Mouse (Mus musculus): ENCODE measurements at regions not wholly inside any gene's neighbourhood (a gene's known extent, or its start where the extent isn't known, plus 50 kb on each side); places are given as distances from the start of the nearest gene placed in this dataset.

DNA sequence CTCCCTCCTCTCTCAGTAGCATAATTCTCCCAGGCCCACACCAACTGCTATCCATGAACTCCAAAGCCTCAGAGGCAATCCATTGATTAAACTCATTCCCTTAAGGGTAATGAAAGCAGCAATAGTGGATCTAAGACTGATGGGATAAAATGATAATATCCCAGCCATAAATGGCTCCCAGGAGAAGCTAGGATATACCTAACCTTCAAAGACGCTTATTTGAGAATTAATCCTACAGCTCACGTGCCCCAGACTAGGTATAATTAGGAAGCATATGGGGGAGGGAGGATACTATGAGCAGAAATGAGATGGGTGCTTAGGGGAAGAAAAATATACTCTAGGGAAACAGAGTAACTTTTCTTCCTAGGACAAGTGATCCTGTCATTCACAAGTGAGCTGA, 52.8 kb upstream of the Rnf32 start:
- no peak overlapping the region for H3K4me3 ChIP-seq (ENCODE audit: low read length)
- ATAC-seq (ENCODE audit: low FRiP score, low TSS enrichment): no peak
- no peaks in the 10 kb centered on the region for H3K9me3 ChIP-seq (ENCODE audit: control insufficient read depth, low read length)
- 54% methylated on average over 2 of the region's 2 CpGs for WGBS
- no peak overlapping the region for H3K4me2 ChIP-seq (replicated peaks; ENCODE audit: low read depth, low read length)
- H3K4me1 ChIP-seq (ENCODE audit: control insufficient read depth, insufficient read depth, low read length): no peaks in the 10 kb centered on the region
- no peaks in the 10 kb centered on the region for H3K36me3 ChIP-seq (ENCODE audit: control insufficient read depth, insufficient read depth, low read length)
- H3K9ac ChIP-seq (ENCODE audit: low read depth, low read length): no peak overlapping the region
- H3K27ac ChIP-seq (ENCODE audit: low read depth, low read length): no peak overlapping the region
- no peaks in the 10 kb centered on the region for H3K27me3 ChIP-seq (ENCODE audit: control insufficient read depth, insufficient read depth, low read length)

DNA sequence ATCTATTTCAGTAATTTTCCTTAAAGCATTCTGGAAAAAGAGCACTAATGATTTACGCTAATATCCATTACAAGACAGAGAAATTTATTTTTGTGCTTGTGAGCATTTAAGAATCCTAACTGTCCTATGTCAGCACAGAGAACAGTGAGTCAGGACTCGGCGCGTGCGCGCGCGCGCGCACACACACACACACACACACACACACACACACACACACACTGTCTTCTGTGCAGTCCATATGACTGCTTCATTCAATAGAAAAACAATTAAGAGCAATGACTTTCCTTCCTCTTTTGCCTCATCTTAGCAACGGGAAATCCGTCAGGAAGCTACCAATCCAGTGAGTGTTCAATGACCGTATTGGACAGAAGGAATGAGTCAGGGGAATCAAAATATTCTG, 53.3 kb upstream of the Rnf32 start:
- H3K4me3 ChIP-seq (ENCODE audit: low read length): no peak overlapping the region
- ATAC-seq (ENCODE audit: low FRiP score, low TSS enrichment): no peak

DNA sequence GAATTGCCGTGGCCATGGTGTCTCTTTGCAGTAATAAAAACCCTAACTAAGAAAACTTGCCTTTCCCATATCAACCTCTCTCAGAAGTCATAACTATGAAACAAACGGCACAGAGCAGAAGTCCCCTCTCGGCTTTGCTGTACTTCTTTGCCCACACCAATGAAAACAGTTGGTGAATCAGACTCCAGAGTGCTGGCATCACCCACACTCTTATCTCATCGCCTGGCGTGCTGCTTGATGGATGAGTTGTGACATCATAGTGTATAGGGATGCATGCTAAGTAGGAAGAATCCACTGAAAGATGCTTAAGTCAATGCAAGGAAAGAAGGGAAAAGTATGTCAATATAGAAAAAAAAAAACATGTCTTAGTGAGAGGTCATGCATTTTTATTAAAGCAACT, 58.3 kb upstream of the Rnf32 start:
- Histone ChIP-seq H3K4me2 (replicated peaks; ENCODE audit: low read depth, low read length) (no peak overlapping the region), H3K27ac (ENCODE audit: low read depth, low read length) (no peak overlapping the region), H3K27me3 (ENCODE audit: control insufficient read depth, insufficient read depth, low read length) (no peaks in the 10 kb centered on the region), H3K4me3 (ENCODE audit: low read length) (no peak overlapping the region), H3K9ac (ENCODE audit: low read depth, low read length) (no peak overlapping the region), H3K9me3 (ENCODE audit: control insufficient read depth, low read length) (no peaks in the 10 kb centered on the region), H3K4me1 (ENCODE audit: control insufficient read depth, insufficient read depth, low read length) (no peaks in the 10 kb centered on the region), H3K36me3 (ENCODE audit: control insufficient read depth, insufficient read depth, low read length) (no peaks in the 10 kb centered on the region)
- WGBS: 87% methylated on average over 5 of the region's 5 CpGs
- no peak for ATAC-seq (ENCODE audit: low FRiP score, low TSS enrichment)

More for the DNA sequence above, 53.3 kb upstream of the Rnf32 start:
- Histone ChIP-seq H3K27me3 (ENCODE audit: control insufficient read depth, insufficient read depth, low read length) (no peaks in the 10 kb centered on the region), H3K9me3 (ENCODE audit: control insufficient read depth, low read length) (no peaks in the 10 kb centered on the region), H3K4me2 (replicated peaks; ENCODE audit: low read depth, low read length) (no peak overlapping the region), H3K27ac (ENCODE audit: low read depth, low read length) (no peak overlapping the region), H3K36me3 (ENCODE audit: control insufficient read depth, insufficient read depth, low read length) (no peaks in the 10 kb centered on the region), H3K9ac (ENCODE audit: low read depth, low read length) (no peak overlapping the region), H3K4me1 (ENCODE audit: control insufficient read depth, insufficient read depth, low read length) (no peaks in the 10 kb centered on the region)
- 86% methylated on average over 13 of the region's 13 CpGs for WGBS

DNA sequence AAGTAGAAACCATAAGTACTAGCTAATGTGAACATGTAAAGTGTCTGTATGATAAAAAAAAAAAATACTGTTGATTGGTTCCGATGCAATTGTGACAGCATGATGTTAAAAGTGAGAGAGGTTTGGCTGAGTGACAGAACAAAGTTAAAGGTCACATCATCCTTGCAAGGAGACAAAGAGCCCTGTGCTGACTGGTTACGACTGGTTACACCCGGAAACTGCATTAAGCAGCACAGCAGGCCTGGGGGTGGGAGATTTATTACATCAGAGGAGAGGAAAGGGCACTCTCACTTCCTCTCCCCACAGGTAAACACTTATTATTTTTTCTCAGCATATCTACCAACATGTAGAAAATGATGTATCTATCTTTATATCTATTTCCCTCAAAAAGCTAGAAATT, 63.5 kb upstream of the Rnf32 start:
- ATAC-seq (ENCODE audit: low FRiP score, low TSS enrichment): no peak
- Histone ChIP-seq H3K9me3 (ENCODE audit: control insufficient read depth, low read length) (no peaks in the 10 kb centered on the region), H3K4me2 (replicated peaks; ENCODE audit: low read depth, low read length) (no peak overlapping the region), H3K27ac (ENCODE audit: low read depth, low read length) (no peak overlapping the region), H3K4me3 (ENCODE audit: low read length) (no peak overlapping the region), H3K9ac (ENCODE audit: low read depth, low read length) (no peak overlapping the region), H3K27me3 (ENCODE audit: control insufficient read depth, insufficient read depth, low read length) (no peaks in the 10 kb centered on the region), H3K4me1 (ENCODE audit: control insufficient read depth, insufficient read depth, low read length) (no peaks in the 10 kb centered on the region), H3K36me3 (ENCODE audit: control insufficient read depth, insufficient read depth, low read length) (no peaks in the 10 kb centered on the region)
- WGBS: 15% methylated on average over 3 of the region's 3 CpGs

DNA sequence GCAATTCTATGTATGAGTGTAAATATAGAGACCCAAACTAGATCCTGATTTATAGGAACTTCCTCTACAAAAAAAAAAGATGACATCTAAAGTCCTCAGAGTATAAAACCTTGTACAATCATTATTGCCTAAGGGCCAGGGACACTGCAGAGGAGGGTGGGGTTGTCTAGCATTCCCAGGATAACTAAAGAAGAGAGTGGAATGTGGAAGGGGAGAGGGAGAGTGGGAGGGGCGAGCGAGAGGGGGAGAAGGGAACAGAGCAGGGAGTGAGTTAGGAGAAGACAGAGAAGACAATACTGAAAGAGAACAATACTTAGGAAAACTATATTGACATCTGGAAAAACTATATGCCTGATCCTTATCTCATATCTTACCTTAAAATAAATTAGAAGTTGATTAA, 64.0 kb upstream of the Rnf32 start:
- 20% methylated on average over 2 of the region's 2 CpGs for WGBS
- Histone ChIP-seq H3K4me2 (replicated peaks; ENCODE audit: low read depth, low read length) (no peak overlapping the region), H3K27ac (ENCODE audit: low read depth, low read length) (no peak overlapping the region), H3K36me3 (ENCODE audit: control insufficient read depth, insufficient read depth, low read length) (no peaks in the 10 kb centered on the region), H3K4me3 (ENCODE audit: low read length) (no peak overlapping the region), H3K4me1 (ENCODE audit: control insufficient read depth, insufficient read depth, low read length) (no peaks in the 10 kb centered on the region), H3K9ac (ENCODE audit: low read depth, low read length) (no peak overlapping the region), H3K9me3 (ENCODE audit: control insufficient read depth, low read length) (no peaks in the 10 kb centered on the region), H3K27me3 (ENCODE audit: control insufficient read depth, insufficient read depth, low read length) (no peaks in the 10 kb centered on the region)
- no peak for ATAC-seq (ENCODE audit: low FRiP score, low TSS enrichment)

DNA sequence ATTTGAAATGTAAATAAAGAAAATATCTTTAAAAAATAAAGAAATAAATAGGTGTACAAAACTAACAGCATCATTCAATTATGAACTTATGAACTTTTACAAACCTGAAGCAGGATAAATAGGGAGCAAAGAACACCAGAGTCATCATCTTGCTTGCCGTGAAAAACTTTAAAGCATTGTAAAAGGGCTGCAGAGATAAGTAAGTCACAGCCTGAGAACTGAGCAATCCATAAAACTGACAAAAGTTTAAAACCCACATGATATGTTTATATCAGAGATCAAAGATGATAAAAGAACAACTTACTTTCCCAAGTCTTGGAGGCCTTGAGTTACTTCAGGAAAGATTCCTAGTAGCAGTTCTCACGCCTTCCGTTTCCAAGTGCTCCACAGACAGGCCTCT, 66.1 kb upstream of the Rnf32 start:
- Histone ChIP-seq H3K36me3 (ENCODE audit: control insufficient read depth, insufficient read depth, low read length) (no peaks in the 10 kb centered on the region), H3K9me3 (ENCODE audit: control insufficient read depth, low read length) (no peaks in the 10 kb centered on the region), H3K9ac (ENCODE audit: low read depth, low read length) (no peak overlapping the region), H3K4me1 (ENCODE audit: control insufficient read depth, insufficient read depth, low read length) (no peaks in the 10 kb centered on the region), H3K4me2 (replicated peaks; ENCODE audit: low read depth, low read length) (no peak overlapping the region), H3K4me3 (ENCODE audit: low read length) (no peak overlapping the region), H3K27me3 (ENCODE audit: control insufficient read depth, insufficient read depth, low read length) (no peaks in the 10 kb centered on the region), H3K27ac (ENCODE audit: low read depth, low read length) (no peak overlapping the region)
- no peak for ATAC-seq (ENCODE audit: low FRiP score, low TSS enrichment)
- WGBS: 78% methylated on average over 3 of the region's 3 CpGs

DNA sequence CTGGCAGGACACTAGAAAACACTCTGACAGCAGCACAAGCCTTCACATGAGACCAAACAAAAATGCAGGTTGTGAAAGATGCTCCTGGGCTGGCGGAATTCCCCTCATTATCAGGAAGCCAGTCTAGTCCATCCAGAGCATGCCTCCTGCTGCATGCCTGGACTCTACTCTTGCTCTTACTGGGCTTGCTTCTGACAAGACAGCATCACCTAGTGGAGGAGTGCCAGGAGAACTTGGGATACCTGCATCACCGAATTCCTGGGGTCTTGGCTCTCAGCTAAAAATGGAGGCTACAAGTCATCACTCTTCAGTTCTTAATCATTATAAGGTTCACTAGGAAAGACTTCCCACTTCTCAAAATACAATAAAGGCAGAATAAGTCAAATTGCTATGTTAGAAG, 78.8 kb upstream of the Rnf32 start:
- no peaks in the 10 kb centered on the region for H3K9me3 ChIP-seq (ENCODE audit: control insufficient read depth, low read length)
- no peak overlapping the region for H3K4me2 ChIP-seq (replicated peaks; ENCODE audit: low read depth, low read length)
- H3K9ac ChIP-seq (ENCODE audit: low read depth, low read length): no peak overlapping the region
- no peaks in the 10 kb centered on the region for H3K4me1 ChIP-seq (ENCODE audit: control insufficient read depth, insufficient read depth, low read length)
- no peak overlapping the region for H3K4me3 ChIP-seq (ENCODE audit: low read length)
- no peak overlapping the region for H3K27ac ChIP-seq (ENCODE audit: low read depth, low read length)
- no peak for ATAC-seq (ENCODE audit: low FRiP score, low TSS enrichment)
- no peaks in the 10 kb centered on the region for H3K36me3 ChIP-seq (ENCODE audit: control insufficient read depth, insufficient read depth, low read length)
- no peaks in the 10 kb centered on the region for H3K27me3 ChIP-seq (ENCODE audit: control insufficient read depth, insufficient read depth, low read length)
- 73% methylated on average over 2 of the region's 2 CpGs for WGBS

DNA sequence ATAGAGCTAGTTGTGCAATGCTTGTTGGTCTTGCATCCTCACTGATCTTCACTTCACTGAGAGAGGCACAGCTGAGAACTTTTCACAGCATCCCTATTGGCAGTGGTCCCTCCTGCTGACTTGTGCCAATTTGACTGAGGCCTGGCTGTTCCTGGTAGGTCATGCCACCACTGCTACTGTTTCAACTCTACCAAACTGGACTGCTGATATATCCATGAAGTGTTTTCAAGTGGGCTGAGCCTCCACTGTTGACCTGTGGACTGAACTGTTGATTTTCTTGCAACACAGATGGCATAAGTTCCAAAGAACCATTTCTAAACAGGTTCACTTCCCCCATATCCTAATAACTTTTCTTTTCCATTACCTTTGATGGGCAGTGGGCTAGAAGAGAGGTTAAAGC, 83.3 kb upstream of the Rnf32 start:
- Histone ChIP-seq H3K9me3 (ENCODE audit: control insufficient read depth, low read length) (no peaks in the 10 kb centered on the region), H3K36me3 (ENCODE audit: control insufficient read depth, insufficient read depth, low read length) (no peaks in the 10 kb centered on the region), H3K4me2 (replicated peaks; ENCODE audit: low read depth, low read length) (no peak overlapping the region), H3K4me1 (ENCODE audit: control insufficient read depth, insufficient read depth, low read length) (no peaks in the 10 kb centered on the region), H3K27me3 (ENCODE audit: control insufficient read depth, insufficient read depth, low read length) (no peaks in the 10 kb centered on the region), H3K9ac (ENCODE audit: low read depth, low read length) (no peak overlapping the region), H3K27ac (ENCODE audit: low read depth, low read length) (no peak overlapping the region), H3K4me3 (ENCODE audit: low read length) (no peak overlapping the region)
- no peak for ATAC-seq (ENCODE audit: low FRiP score, low TSS enrichment)

DNA sequence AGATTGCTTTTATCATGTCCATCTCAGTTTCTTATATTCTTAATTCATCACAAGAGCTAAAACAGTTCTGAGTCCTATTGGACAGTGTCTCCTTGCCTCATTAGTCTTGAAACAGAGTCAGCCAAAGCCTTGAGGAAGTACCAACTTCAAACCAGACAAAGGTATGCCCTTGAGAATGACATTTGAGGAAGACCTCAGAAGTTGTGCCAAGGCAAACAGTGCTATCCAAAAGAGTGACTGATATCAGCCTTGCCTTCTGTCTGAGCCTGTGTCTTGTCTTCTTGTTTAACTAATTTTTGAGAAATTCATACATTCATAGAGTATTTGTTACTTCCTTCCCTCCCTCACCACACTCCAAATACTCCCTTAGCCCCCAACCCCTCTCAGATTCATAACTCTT, 88.5 kb upstream of the Rnf32 start:
- H3K4me1 ChIP-seq (ENCODE audit: control insufficient read depth, insufficient read depth, low read length): no peaks in the 10 kb centered on the region
- no peak overlapping the region for H3K4me2 ChIP-seq (replicated peaks; ENCODE audit: low read depth, low read length)
- no peaks in the 10 kb centered on the region for H3K27me3 ChIP-seq (ENCODE audit: control insufficient read depth, insufficient read depth, low read length)
- ATAC-seq (ENCODE audit: low FRiP score, low TSS enrichment): no peak
- no peaks in the 10 kb centered on the region for H3K36me3 ChIP-seq (ENCODE audit: control insufficient read depth, insufficient read depth, low read length)
- H3K9ac ChIP-seq (ENCODE audit: low read depth, low read length): no peak overlapping the region
- no peak overlapping the region for H3K27ac ChIP-seq (ENCODE audit: low read depth, low read length)
- no peaks in the 10 kb centered on the region for H3K9me3 ChIP-seq (ENCODE audit: control insufficient read depth, low read length)
- no peak overlapping the region for H3K4me3 ChIP-seq (ENCODE audit: low read length)

DNA sequence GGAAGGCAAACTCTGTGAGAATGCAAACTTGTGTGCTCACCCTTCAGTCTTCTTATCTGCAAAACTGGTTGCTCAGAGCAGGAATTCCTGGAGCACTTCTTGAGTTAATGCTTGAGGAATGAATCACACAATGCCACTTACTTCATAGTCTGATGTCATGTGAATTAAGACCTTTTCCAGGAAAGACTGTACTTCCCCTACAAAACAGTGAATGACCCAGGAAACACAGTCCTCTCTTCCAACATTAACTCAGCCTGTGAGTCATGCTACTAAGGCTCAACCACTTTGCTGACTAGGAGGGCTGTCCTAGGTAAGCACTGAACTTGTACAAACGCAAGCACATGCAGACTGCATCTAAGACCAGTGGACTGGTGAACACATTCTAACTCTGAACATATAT, 112.5 kb upstream of the Rnf32 start:
- no peaks in the 10 kb centered on the region for H3K36me3 ChIP-seq (ENCODE audit: control insufficient read depth, insufficient read depth, low read length)
- H3K27me3 ChIP-seq (ENCODE audit: control insufficient read depth, insufficient read depth, low read length): no peaks in the 10 kb centered on the region
- no peaks in the 10 kb centered on the region for H3K4me1 ChIP-seq (ENCODE audit: control insufficient read depth, insufficient read depth, low read length)
- H3K4me3 ChIP-seq (ENCODE audit: low read length): no peak overlapping the region
- WGBS: 85% methylated on average over 1 of the region's 1 CpGs
- H3K27ac ChIP-seq (ENCODE audit: low read depth, low read length): no peak overlapping the region
- ATAC-seq (ENCODE audit: low FRiP score, low TSS enrichment): no peak
- no peak overlapping the region for H3K9ac ChIP-seq (ENCODE audit: low read depth, low read length)
- no peaks in the 10 kb centered on the region for H3K9me3 ChIP-seq (ENCODE audit: control insufficient read depth, low read length)
- no peak overlapping the region for H3K4me2 ChIP-seq (replicated peaks; ENCODE audit: low read depth, low read length)
